Mouse (Mus musculus) liver, embryonic 14.5 days (tissue): ENCODE measurements around the gene Gm4491. TPM values are rescaled to one million over a fixed set of nuclear protein-coding genes. Genes with fewer than 3 reads are reported as not detected.

Experiments used
- ATAC-seq: fragments of 200-750 bp; cut with Nextera tagmentation; 2 replicates; pipeline ENCODE4 v1.8.0; 2017; ENCODE audit warnings: moderate number of reproducible peaks, mild to moderate bottlenecking, moderate library complexity; ENCODE audit not compliant: insufficient read depth
- DNase-seq, 3 experiments: peaks; one replicate each; pipeline ENCODE4 v3.0.0-alpha.2; 2012 to 2013; ENCODE audit warnings: low read depth in 3 of 3, low spot score in 3 of 3
- H3K27ac ChIP-seq: fragments of 300-500 bp; sonication (generic); 2 replicates; pipeline ENCODE4 v1.5.1; 2014; ENCODE audit warnings: moderate library complexity, mild to moderate bottlenecking, control low read depth, inconsistent platforms
- H3K27me3 ChIP-seq: fragments of 300-500 bp; sonication (generic); 2 replicates; pipeline ENCODE4 v1.6.1; 2014; ENCODE audit warnings: mild to moderate bottlenecking, low read length, moderate library complexity; ENCODE audit not compliant: control insufficient read depth, insufficient read depth
- H3K36me3 ChIP-seq: fragments of 300-500 bp; sonication (generic); replicated peaks from 2 replicates; pipeline ENCODE4 v1.6.1; 2014; ENCODE audit warnings: low read depth; ENCODE audit not compliant: control insufficient read depth, insufficient read depth
- H3K4me1 ChIP-seq, 2 experiments: fragments of 200-500 bp in 1 of 2; fragments of 300-500 bp in 1 of 2; sonication (generic) in 1 of 2; replicated peaks; 2 replicates each; pipeline ENCODE4 v1.6.1; 2012 to 2014; ENCODE audit warnings: antibody characterized with exemption in 1 of 2, inconsistent platforms in 1 of 2, low read length in 1 of 2; ENCODE audit not compliant: control insufficient read depth in 2 of 2, insufficient read depth in 2 of 2
- H3K4me2 ChIP-seq: fragments of 300-500 bp; sonication (generic); 2 replicates; pipeline ENCODE4 v1.6.1; 2014; ENCODE audit warnings: low read depth, mild to moderate bottlenecking, control low read depth, moderate library complexity
- H3K4me3 ChIP-seq, 2 experiments: fragments of 200-500 bp in 1 of 2; fragments of 300-500 bp in 1 of 2; sonication (generic) in 1 of 2; 2 replicates each; pipeline ENCODE4 v1.5.1; 2012 to 2014; ENCODE audit warnings: low read depth in 2 of 2, low read length in 2 of 2, mild to moderate bottlenecking in 2 of 2, control low read depth in 1 of 2, inconsistent platforms in 1 of 2, moderate library complexity in 1 of 2; ENCODE audit not compliant: insufficient read depth in 1 of 2
- H3K9ac ChIP-seq: fragments of 300-500 bp; sonication (generic); replicated peaks from 2 replicates; pipeline ENCODE4 v1.6.1; 2014; ENCODE audit warnings: mild to moderate bottlenecking, control low read depth, moderate library complexity
- H3K9me3 ChIP-seq: fragments of 300-500 bp; sonication (generic); 2 replicates; pipeline ENCODE4 v1.6.1; 2016; ENCODE audit warnings: low read length, mixed read lengths; ENCODE audit not compliant: control insufficient read depth
- CTCF ChIP-seq: IDR thresholded peaks from 2 replicates; pipeline ENCODE4 v1.5.1; 2016; ENCODE audit warnings: antibody characterized with exemption, low read depth, control low read depth
- EP300 ChIP-seq: IDR thresholded peaks from 2 replicates; pipeline ENCODE4 v1.6.1; 2016; ENCODE audit warnings: antibody characterized with exemption, low read depth
- WGBS: fragments of 180-500 bp; shearing (Covaris S2); extraction: QIAGEN DNeasy Blood & Tissue Kit; methylation state at CpG from one replicate; pipeline ENCODE4 v1.1.7; 2014; ENCODE audit not compliant: insufficient replicate concordance; 5-methylcytosine and 5-hydroxymethylcytosine counted together
- polyA plus RNA-seq, 2 experiments: library from polyadenylated mRNA; depleted of rRNA in 1 of 2; stranded (reverse) in 1 of 2; unstranded in 1 of 2; fragments of >200 nt; fragmentation: Nextera tagmentation in 1 of 2; extraction: Ambion mirVana in 1 of 2; gene quantifications; 2 replicates each; pipeline versions ENCODE4 v1.2.1 to v1.2.3; 2012 to 2014

The Gm4491 gene
- polyA plus RNA-seq, 2 experiments = not detected

- no peaks in the 10 kb centered on the region for H3K9me3 ChIP-seq
- DNase-seq = no peak
- H3K9ac ChIP-seq = no peak overlapping the region
- no peak overlapping the region for H3K27ac ChIP-seq
- H3K27me3 ChIP-seq = peaks cover 39% of the 10 kb centered on the region
- TF ChIP-seq EP300 (no peak), CTCF (no peak)
- ATAC-seq = no peak
- 0 out of 4 replicates have a peak, but pooled peaks cover 0 to 2% of the 10 kb centered on the region in 2 experiments for H3K4me1 ChIP-seq
- H3K4me3 ChIP-seq = no peak overlapping the region
- H3K4me2 ChIP-seq = no peak overlapping the region
- 57% methylated on average over 5 of the region's 5 CpGs for WGBS
- H3K36me3 ChIP-seq = no peaks in the 10 kb centered on the region
Observed at GRCm38 (mm10) chr14:57107916-57108315, 7.8 kb downstream of the Gm4491 start.

- ATAC-seq = no peak
- H3K4me1 ChIP-seq = peaks cover 0 to 2% of the 10 kb centered on the region in 2 experiments; a peak in 1 of 4 replicates
- DNase-seq = no peak
- TF ChIP-seq EP300 (no peak), CTCF (no peak)
- 56% methylated on average over 8 of the region's 8 CpGs for whole genome bisulfite sequencing
- H3K27ac ChIP-seq = no peak overlapping the region
- H3K36me3 ChIP-seq = no peaks in the 10 kb centered on the region
- peaks cover 39% of the 10 kb centered on the region for H3K27me3 ChIP-seq
- no peak overlapping the region for H3K4me2 ChIP-seq
- no peak overlapping the region for H3K9ac ChIP-seq
- no peak overlapping the region for H3K4me3 ChIP-seq
- no peaks in the 10 kb centered on the region for H3K9me3 ChIP-seq
Observed at GRCm38 (mm10) chr14:57107091-57107490, 8.6 kb downstream of the Gm4491 start.

- TF ChIP-seq EP300 = no peak
- TF ChIP-seq CTCF = no peak
- H3K4me3 ChIP-seq = no peak overlapping the region
- peaks cover 39% of the 10 kb centered on the region for H3K27me3 ChIP-seq
Observed at GRCm38 (mm10) chr14:57105721-57106120, 10.0 kb downstream of the Gm4491 start.

DNA sequence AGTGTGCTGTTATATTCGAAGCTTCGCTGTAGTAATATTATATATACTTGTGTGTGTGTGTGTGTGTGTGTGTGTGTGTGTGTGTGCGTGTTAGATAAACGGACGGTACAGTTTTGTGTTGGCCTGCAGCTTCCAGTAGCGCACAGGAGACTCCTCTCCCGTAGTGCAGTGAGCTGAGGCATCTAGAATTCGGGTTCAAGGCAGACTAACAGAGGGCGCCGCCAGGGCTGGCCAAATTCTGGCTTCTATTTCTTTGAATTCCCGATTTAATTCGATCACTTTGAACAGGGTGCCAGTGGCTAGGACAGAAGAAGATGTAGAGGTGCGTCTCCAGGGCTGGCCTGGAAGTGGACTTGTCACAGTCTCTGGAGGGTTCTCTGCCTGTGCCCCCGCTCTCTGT lies 10.6 kb downstream of the Gm4491 start:
- Histone ChIP-seq H3K4me2 (peak overlapping the region; percentile 65), H3K27me3 (peaks cover 39% of the 10 kb centered on the region), H3K36me3 (no peaks in the 10 kb centered on the region), H3K9me3 (no peaks in the 10 kb centered on the region), H3K27ac (no peak overlapping the region), H3K9ac (no peak overlapping the region), H3K4me3 (peak overlapping the region in 1 of 2 experiments; percentile 59; a peak in 1 of 4 replicates), H3K4me1 (peaks cover 0 to 2% of the 10 kb centered on the region in 2 experiments; a peak in 1 of 4 replicates)
- 0 out of 2 replicates have a peak, but pooled peaks have one; percentile 12 for ATAC-seq
- WGBS = 10% methylated on average over 14 of the region's 14 CpGs
- no peak for DNase-seq
- no peak for TF ChIP-seq EP300
- TF ChIP-seq CTCF = no peak

More at GRCm38 (mm10) chr14:57105721-57106120, 10.0 kb downstream of the Gm4491 start:
- Histone ChIP-seq H3K36me3 (no peaks in the 10 kb centered on the region), H3K27ac (no peak overlapping the region), H3K9ac (no peak overlapping the region), H3K4me2 (no peak overlapping the region), H3K4me1 (peaks cover 0 to 2% of the 10 kb centered on the region in 2 experiments; a peak in 1 of 4 replicates), H3K9me3 (no peaks in the 10 kb centered on the region)
- ATAC-seq (no peak), DNase-seq (no peak)
- 38% methylated on average over 11 of the region's 11 CpGs for WGBS

DNA sequence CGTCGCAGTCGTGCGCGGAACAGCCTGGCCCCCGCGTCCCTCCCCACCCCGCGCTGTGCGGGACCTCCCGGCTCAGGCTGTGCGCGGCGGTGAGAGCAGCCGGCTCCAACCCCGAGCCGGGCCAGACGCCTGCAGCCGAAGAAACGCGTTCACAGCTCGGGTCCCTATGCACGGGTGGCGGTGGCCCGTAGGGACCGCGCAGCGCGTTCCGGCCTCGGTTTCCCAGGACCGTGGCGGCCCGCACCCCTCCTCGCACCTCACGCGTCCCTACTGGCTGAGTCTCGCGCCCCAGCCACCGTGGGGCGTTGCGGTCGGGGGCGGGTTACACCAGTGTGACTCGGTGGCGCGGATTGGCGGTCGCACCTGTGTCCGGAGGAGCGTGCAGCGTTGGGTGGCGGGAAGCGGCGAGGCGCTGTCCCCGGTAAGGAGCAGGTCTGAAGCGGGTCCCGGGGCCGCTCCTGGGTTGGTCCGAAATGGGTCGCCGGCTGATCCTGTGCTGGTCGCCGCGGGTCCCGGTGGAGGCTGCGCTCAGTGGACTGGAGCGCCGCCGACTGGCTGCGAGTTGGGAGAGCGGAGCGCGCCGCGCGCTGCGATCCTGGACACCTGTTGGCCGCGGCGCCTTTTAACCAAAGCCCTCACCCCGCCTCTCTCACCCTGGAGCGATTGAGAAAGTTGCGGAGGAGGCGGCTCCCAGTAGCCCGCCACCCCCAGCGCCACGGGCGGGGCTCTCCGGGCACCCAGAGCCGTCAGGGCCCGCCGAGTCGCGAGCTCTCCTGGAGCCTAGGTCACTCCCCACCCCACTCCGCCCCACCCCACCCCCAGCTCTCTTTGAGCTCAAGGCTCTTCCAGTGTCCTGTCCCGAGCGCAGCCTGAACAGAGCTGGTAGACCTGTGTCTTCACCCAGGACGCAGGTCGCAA lies 11.3 kb downstream of the Gm4491 start, which contains the start of gene Gjb2:
Gene Gjb2, minus strand, starts transcription at position 597 of the 918 bp plus-strand sequence.
- TF ChIP-seq EP300 = no peak
- TF ChIP-seq CTCF = no peak
- Histone ChIP-seq H3K4me1 (peaks cover 0 to 2% of the 10 kb centered on the region in 2 experiments; a peak in 1 of 4 replicates), H3K4me2 (peak within 1 kb of the TSS; percentile 65), H3K9ac (peak within 1 kb of the TSS; percentile 54), H3K27me3 (peaks cover 39% of the 10 kb centered on the region), H3K36me3 (no peaks in the 10 kb centered on the region), H3K4me3 (peak within 1 kb of the TSS; percentile 39 to 59), H3K27ac (no peak within 1 kb of the TSS), H3K9me3 (no peaks in the 10 kb centered on the region)
- WGBS = under 1% methylated on average over 98 of the region's 101 CpGs
- DNase-seq (no peak), ATAC-seq (peak; percentile 73)
